Mouse (Mus musculus) skeletal muscle tissue, adult 2 months (tissue): ENCODE data around the gene Lhx9.

ENCODE experiments used
- DNase-seq: peaks from one replicate; pipeline ENCODE4 v3.0.0-alpha.2; 2012; ENCODE audit warnings: low read depth, low spot score

Gene Lhx9

GRCm38 (mm10) chr1:138848511-138849109 is at the start of gene Lhx9:
TSS of gene Lhx9 (minus strand) at chr1:138848577.
- DNase-seq: no peak

GRCm38 (mm10) chr1:138896088-138896487 is 47.7 kb upstream of the Lhx9 start:
- DNase-seq: no peak

GRCm38 (mm10) chr1:138877470-138878254 is 29.3 kb upstream of the Lhx9 start:
- no peak for DNase-seq

- peak; percentile 7 for DNase-seq
These were observed 28.1 kb upstream of the Lhx9 start for GRCm38 (mm10) chr1:138876371-138877045.

GRCm38 (mm10) chr1:138856101-138856950 is 7.9 kb upstream of the Lhx9 start, which contains the start of gene 2310009B15Rik:
TSS of gene 2310009B15Rik (minus strand) at chr1:138856852.
- peak; percentile 66 for DNase-seq

GRCm38 (mm10) chr1:138850823-138851222 is 2.4 kb upstream of the Lhx9 start:
- no peak for DNase-seq

GRCm38 (mm10) chr1:138850161-138850539 is 1.8 kb upstream of the Lhx9 start:
- DNase-seq: no peak

- no peak for DNase-seq
These were observed 1.3 kb upstream of the Lhx9 start for GRCm38 (mm10) chr1:138849531-138850160.

- DNase-seq: no peak
These were observed 351 bp downstream of the Lhx9 start for GRCm38 (mm10) chr1:138848026-138848425.

- DNase-seq: no peak
These were observed 1.2 kb downstream of the Lhx9 start for GRCm38 (mm10) chr1:138847146-138847545.

GRCm38 (mm10) chr1:138846581-138846980 is 1.8 kb downstream of the Lhx9 start:
- DNase-seq: no peak

- DNase-seq: no peak
These were observed 2.2 kb downstream of the Lhx9 start for GRCm38 (mm10) chr1:138846131-138846530.

GRCm38 (mm10) chr1:138845481-138845880 is 2.9 kb downstream of the Lhx9 start:
- no peak for DNase-seq

GRCm38 (mm10) chr1:138844166-138844565 is 4.2 kb downstream of the Lhx9 start:
- no peak for DNase-seq

GRCm38 (mm10) chr1:138843361-138844091 is 4.9 kb downstream of the Lhx9 start:
- no peak for DNase-seq

- DNase-seq: no peak
These were observed 5.6 kb downstream of the Lhx9 start for GRCm38 (mm10) chr1:138842756-138843155.

GRCm38 (mm10) chr1:138842315-138842714 is 6.1 kb downstream of the Lhx9 start:
- no peak for DNase-seq

- DNase-seq: no peak
These were observed 6.9 kb downstream of the Lhx9 start for GRCm38 (mm10) chr1:138841306-138842095.

- no peak for DNase-seq
These were observed 7.7 kb downstream of the Lhx9 start for GRCm38 (mm10) chr1:138840440-138841305.
